Mouse (Mus musculus): ENCODE data around the gene Rtkn.

- TF ChIP-seq HCFC1 (IDR thresholded peaks at IDR 0.05; ENCODE audit: borderline replicate concordance, insufficient read depth, low read length) = no peak
- TF ChIP-seq CHD2 (IDR thresholded peaks at IDR 0.05; ENCODE audit: low read depth, low read length) = no peak
- TF ChIP-seq MAFK (IDR thresholded peaks at IDR 0.05; ENCODE audit: insufficient read depth, low read depth, low read length) = no peak
- TF ChIP-seq ZNF384 (IDR thresholded peaks at IDR 0.05; ENCODE audit: low read depth, low read length) = no peak
These were observed 40.7 kb downstream of the Rtkn start for GRCm38 (mm10) chr6:83175996-83176395.

Data from ES-E14 (cell line).